Mouse (Mus musculus): ENCODE results near the gene Zfp319. TPM values are rescaled to one million over a fixed set of nuclear protein-coding genes. Genes with fewer than 3 reads are reported as not detected.
"Not testable (repeated sequence)": the region's sequence is repeated elsewhere in the genome, so short reads cannot be mapped to it uniquely, and the experiment has no call there.

Gene Zfp319
- 11.1 and 14.1 TPM in 2 replicates for polyA plus RNA-seq (2016; fragmentation: Nextera tagmentation; extraction: Ambion mirVana)

DNA sequence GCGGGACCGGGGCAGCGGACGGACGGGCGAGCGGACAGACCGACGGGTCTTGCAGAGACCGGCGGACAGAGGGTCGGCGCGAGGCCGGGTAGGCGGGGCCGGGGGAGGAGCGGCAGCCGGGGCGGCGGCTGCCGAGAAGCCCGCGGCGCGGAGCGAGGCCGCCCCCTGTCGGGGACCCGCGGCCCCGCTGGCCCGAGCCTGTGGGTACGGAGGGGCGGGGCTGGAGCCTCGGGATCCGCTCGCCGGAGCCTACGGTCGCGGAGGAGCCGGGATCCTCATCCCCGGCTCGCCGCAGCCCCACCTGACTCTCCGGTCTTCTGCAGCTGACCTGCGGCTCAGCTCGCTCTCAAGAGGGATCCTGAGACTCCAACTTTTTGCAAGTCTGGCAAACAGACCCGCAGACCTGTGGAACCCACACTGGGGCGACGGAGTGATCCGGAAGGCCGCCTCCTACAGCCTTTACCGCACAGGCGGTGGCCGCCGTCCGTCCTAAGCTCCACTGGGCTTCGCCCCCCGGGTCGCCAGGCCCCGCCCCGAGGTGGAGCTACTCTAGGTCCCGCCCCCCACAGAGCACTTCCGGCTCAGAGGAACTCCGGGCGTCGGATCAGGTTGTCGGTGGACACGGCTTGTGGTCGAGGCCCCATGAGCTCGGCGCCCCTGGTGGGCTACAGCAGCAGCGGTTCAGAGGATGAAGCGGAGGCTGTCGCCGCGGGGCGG lies at the start of gene Zfp319, which contains the start of gene Usb1:
Gene Zfp319 (minus strand): TSS at position 231 of the 717 bp plus-strand sequence.
Gene Usb1 (plus strand): TSS at position 565 of the 717 bp plus-strand sequence.
- whole genome bisulfite sequencing = under 1% methylated on average over 76 of the region's 80 CpGs
- Histone ChIP-seq H3K27me3 (ENCODE audit: low read depth, poor library complexity, severe bottlenecking) (0 out of 2 replicates have a peak, but pooled peaks cover 8% of the 10 kb centered on the region), H3K9me3 (replicated peaks) (no peaks in the 10 kb centered on the region), H3K36me3 (peaks cover 46% of the 10 kb centered on the region), H3K4me1 (peaks cover 26% of the 10 kb centered on the region), H3K4me3 (peak within 1 kb of the TSS; percentile 91), H3K27ac (replicated peaks) (peak within 1 kb of the TSS; percentile 97)
- DNase-seq (ENCODE audit: low spot score) = peak; percentile 97

DNA sequence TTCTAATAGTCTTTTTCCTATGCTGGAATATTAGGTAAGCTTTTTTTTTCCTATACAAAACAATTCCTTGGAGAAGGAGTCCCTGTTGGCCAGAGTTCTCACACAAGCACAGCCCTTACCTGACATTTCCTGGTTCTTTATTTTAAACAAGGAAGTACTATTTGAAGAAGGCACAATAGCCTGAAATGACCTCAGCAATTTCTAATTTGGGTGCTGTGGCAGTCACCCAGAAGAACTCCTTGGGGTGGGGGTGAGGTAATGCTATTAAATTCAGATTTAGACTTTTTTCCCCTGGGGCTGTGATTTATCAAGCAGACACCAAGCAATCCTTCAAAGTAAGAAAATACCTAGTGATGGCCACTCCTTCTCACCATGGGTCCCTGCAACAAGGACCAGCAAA lies 49.2 kb upstream of the Zfp319 start:
- DNase-seq (ENCODE audit: low spot score) = no peak
- H3K36me3 ChIP-seq = no peaks in the 10 kb centered on the region
- H3K27me3 ChIP-seq (ENCODE audit: low read depth, poor library complexity, severe bottlenecking) = no peaks in the 10 kb centered on the region
- peaks cover 4% of the 10 kb centered on the region; the same call in 1 of the 2 replicates for H3K4me1 ChIP-seq
- no peaks in the 10 kb centered on the region for H3K9me3 ChIP-seq (replicated peaks)
- H3K27ac ChIP-seq (replicated peaks) = no peak overlapping the region
- no peak overlapping the region for H3K4me3 ChIP-seq

DNA sequence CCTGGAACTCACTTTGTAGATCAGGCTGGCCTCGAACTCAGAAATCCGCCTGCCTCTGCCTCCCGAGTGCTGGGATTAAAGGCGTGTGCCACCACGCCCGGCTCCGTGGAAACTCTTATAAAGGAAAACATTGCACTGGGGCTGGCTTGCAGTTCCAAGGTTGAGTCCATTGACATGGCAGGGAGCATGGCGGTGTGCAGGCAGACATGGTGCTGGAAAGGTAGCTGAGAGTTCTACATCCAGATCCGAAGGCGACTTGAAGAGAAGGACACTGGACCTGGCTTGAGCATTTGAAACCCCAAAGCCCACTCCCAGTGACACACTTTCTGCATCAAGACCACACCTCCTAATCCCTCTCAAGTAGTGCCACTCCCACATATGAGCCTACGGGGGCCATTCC lies 47.2 kb upstream of the Zfp319 start:
- H3K36me3 ChIP-seq; H3K27me3 ChIP-seq (ENCODE audit: low read depth, poor library complexity, severe bottlenecking); H3K4me3 ChIP-seq; H3K9me3 ChIP-seq (replicated peaks); H3K27ac ChIP-seq (replicated peaks); H3K4me1 ChIP-seq; DNase-seq (ENCODE audit: low spot score): not testable (repeated sequence)
- 94% methylated on average over 11 of the region's 11 CpGs for WGBS

DNA sequence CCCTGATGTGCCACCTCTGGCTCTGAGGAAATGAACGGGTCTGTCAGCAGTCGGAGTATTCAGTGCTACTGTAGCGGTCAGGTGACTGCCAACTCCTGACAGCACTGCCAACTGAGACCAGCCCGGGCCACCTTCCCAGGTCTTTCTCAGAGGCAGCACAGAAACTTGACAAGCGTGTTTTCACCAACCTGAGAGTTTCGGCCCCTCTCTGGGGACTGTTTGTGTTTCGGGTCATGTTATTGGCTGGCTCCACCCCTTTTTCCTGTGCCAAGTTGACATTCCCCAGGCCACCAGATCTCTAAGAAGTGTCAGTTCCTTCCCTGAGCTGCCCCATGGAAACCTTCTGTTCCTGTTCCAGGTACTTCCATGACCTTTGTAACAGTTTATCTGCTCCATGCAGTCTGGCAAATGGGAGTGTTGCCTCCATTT lies 46.1 kb upstream of the Zfp319 start:
- 67% methylated on average over 7 of the region's 7 CpGs for WGBS
- Histone ChIP-seq H3K4me3 (no peak overlapping the region), H3K27ac (replicated peaks) (no peak overlapping the region), H3K27me3 (ENCODE audit: low read depth, poor library complexity, severe bottlenecking) (no peaks in the 10 kb centered on the region), H3K4me1 (peaks cover 4% of the 10 kb centered on the region; the same call in 1 of the 2 replicates), H3K36me3 (peaks cover 19% of the 10 kb centered on the region), H3K9me3 (replicated peaks) (no peaks in the 10 kb centered on the region)
- DNase-seq (ENCODE audit: low spot score) = no peak

- DNase-seq (ENCODE audit: low spot score) = no peak
- H3K27me3 ChIP-seq (ENCODE audit: low read depth, poor library complexity, severe bottlenecking) = no peaks in the 10 kb centered on the region
- no peaks in the 10 kb centered on the region for H3K9me3 ChIP-seq (replicated peaks)
- H3K4me1 ChIP-seq = peaks cover 4% of the 10 kb centered on the region; the same call in 1 of the 2 replicates
- H3K4me3 ChIP-seq = no peak overlapping the region
- no peak overlapping the region for H3K27ac ChIP-seq (replicated peaks)
- peaks cover 27% of the 10 kb centered on the region for H3K36me3 ChIP-seq
- 85% methylated on average over 4 of the region's 4 CpGs for WGBS
These were observed 45.4 kb upstream of the Zfp319 start for GRCm38 (mm10) chr8:95377101-95377500.

- H3K27me3 ChIP-seq (ENCODE audit: low read depth, poor library complexity, severe bottlenecking) = no peaks in the 10 kb centered on the region
- WGBS = 84% methylated on average over 12 of the region's 12 CpGs
- no peak overlapping the region for H3K27ac ChIP-seq (replicated peaks)
- H3K36me3 ChIP-seq = peaks cover 34% of the 10 kb centered on the region
- no peak overlapping the region for H3K4me3 ChIP-seq
- no peak for DNase-seq (ENCODE audit: low spot score)
- no peaks in the 10 kb centered on the region for H3K9me3 ChIP-seq (replicated peaks)
- H3K4me1 ChIP-seq = peaks cover 4% of the 10 kb centered on the region; the same call in 1 of the 2 replicates
These were observed 44.7 kb upstream of the Zfp319 start for GRCm38 (mm10) chr8:95376309-95376999.

DNA sequence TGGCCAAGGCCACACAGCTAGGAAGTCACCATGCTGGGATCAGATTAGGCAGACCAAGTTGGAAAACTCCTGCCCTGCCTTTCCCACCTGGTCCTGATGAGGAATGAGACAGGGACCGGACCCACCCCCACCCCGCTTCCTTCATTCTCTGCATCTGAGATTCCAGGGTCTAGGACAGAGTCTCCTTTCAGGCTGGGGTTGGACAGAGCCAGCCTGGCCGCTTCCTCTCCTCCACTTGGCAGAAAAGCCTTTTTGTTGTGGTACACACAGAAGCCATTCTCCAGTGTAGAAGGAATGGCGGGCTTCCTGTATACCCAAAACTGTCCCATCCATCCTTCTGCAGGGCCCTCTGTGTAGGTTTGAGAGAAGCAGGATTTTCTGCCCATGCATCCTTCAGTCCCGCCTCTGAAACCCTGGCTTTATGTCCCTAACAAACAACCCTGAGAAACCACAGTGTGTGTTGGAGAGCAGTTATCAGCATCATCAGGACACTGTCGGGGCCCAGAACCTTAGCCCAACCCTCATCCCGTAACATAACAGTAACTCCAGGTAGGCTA lies 43.7 kb upstream of the Zfp319 start:
- no peak for DNase-seq (ENCODE audit: low spot score)
- Histone ChIP-seq H3K36me3 (peaks cover 44% of the 10 kb centered on the region), H3K27ac (replicated peaks) (no peak overlapping the region), H3K27me3 (ENCODE audit: low read depth, poor library complexity, severe bottlenecking) (no peaks in the 10 kb centered on the region), H3K4me3 (no peak overlapping the region), H3K9me3 (replicated peaks) (no peaks in the 10 kb centered on the region), H3K4me1 (peaks cover 4% of the 10 kb centered on the region; the same call in 1 of the 2 replicates)
- 85% methylated on average over 7 of the region's 7 CpGs for WGBS

DNA sequence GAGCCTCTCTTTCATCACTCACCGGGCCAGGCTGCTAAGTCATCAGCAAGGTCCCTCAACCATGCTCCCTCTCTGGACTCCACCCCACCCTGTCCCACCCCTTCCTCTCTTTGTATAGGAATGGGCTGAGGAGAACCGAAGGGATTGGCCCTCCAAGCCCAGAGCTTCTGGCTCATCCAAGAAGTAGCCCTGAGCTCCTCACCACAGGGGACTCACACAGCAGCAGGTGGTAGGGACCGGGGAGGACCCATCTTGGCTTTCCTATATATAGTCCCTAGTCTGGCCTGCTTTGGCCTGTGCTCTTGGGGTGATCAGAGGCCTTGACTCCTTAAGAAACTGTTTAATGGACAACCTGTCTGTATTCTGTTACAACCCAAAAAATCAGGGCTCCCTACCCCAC lies 42.7 kb upstream of the Zfp319 start:
- WGBS = 88% methylated on average over 3 of the region's 3 CpGs
- DNase-seq (ENCODE audit: low spot score) = no peak
- Histone ChIP-seq H3K36me3 (peaks cover 54% of the 10 kb centered on the region), H3K27me3 (ENCODE audit: low read depth, poor library complexity, severe bottlenecking) (no peaks in the 10 kb centered on the region), H3K4me1 (peaks cover 5% of the 10 kb centered on the region), H3K4me3 (no peak overlapping the region), H3K9me3 (replicated peaks) (no peaks in the 10 kb centered on the region), H3K27ac (replicated peaks) (no peak overlapping the region)

DNA sequence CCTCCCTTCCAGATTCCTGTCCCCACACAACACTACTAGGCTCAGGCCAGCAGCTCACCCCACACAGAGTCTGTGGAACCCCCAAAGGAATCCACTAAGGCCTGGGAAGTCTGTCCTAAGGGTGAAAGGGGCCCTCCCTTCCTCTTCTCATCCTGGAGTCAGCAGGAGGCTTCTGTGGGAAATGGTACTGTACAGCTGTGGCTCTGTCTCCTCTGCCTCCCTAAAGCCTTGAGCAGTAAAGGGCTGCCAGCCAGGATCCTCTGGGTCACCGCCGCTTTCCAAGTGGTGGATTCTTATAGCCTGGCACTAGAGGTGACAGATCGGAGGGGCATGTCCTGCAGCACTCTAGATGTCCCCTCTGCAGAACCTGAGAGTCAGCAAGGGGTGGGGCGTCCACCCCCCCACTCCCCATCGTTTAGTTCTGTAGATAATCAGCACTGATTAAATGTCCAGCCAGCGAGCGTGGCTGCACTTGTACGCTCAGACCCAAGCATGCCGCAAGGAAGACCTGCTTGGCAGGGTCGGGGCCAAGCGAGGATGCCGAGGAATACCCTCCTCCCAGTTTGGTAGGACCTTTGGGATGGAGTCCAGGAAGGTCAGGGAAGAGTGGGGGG lies 41.7 kb upstream of the Zfp319 start:
- no peak for DNase-seq (ENCODE audit: low spot score)
- 91% methylated on average over 12 of the region's 12 CpGs for WGBS
- Histone ChIP-seq H3K4me1 (peaks cover 11% of the 10 kb centered on the region), H3K4me3 (no peak overlapping the region), H3K36me3 (peaks cover 63% of the 10 kb centered on the region), H3K27ac (replicated peaks) (no peak overlapping the region), H3K27me3 (ENCODE audit: low read depth, poor library complexity, severe bottlenecking) (no peaks in the 10 kb centered on the region), H3K9me3 (replicated peaks) (no peaks in the 10 kb centered on the region)

- Histone ChIP-seq H3K27me3 (ENCODE audit: low read depth, poor library complexity, severe bottlenecking) (no peaks in the 10 kb centered on the region), H3K4me1 (peaks cover 7% of the 10 kb centered on the region), H3K27ac (replicated peaks) (no peak overlapping the region; the same call in 1 of the 2 replicates), H3K9me3 (replicated peaks) (no peaks in the 10 kb centered on the region), H3K36me3 (peaks cover 84% of the 10 kb centered on the region), H3K4me3 (no peak overlapping the region)
- peak; percentile 27 for DNase-seq (ENCODE audit: low spot score)
- 53% methylated on average over 20 of the region's 20 CpGs for WGBS
These were observed 38.0 kb upstream of the Zfp319 start for GRCm38 (mm10) chr8:95369581-95370326.

- Histone ChIP-seq H3K9me3 (replicated peaks) (no peaks in the 10 kb centered on the region), H3K27me3 (ENCODE audit: low read depth, poor library complexity, severe bottlenecking) (no peaks in the 10 kb centered on the region), H3K4me3 (no peak overlapping the region), H3K36me3 (peaks cover 29% of the 10 kb centered on the region), H3K27ac (replicated peaks) (no peak overlapping the region), H3K4me1 (peaks cover 26% of the 10 kb centered on the region)
- DNase-seq (ENCODE audit: low spot score) = no peak
- 96% methylated on average over 2 of the region's 2 CpGs for WGBS
These were observed 32.1 kb upstream of the Zfp319 start for GRCm38 (mm10) chr8:95363849-95364248.

- H3K4me3 ChIP-seq = no peak overlapping the region
- no peak overlapping the region for H3K27ac ChIP-seq (replicated peaks)
- H3K4me1 ChIP-seq = peaks cover 34% of the 10 kb centered on the region
- 84% methylated on average over 6 of the region's 6 CpGs for WGBS
- no peaks in the 10 kb centered on the region for H3K27me3 ChIP-seq (ENCODE audit: low read depth, poor library complexity, severe bottlenecking)
- no peaks in the 10 kb centered on the region for H3K9me3 ChIP-seq (replicated peaks)
- no peak for DNase-seq (ENCODE audit: low spot score)
- peaks cover 15% of the 10 kb centered on the region for H3K36me3 ChIP-seq
These were observed 30.5 kb upstream of the Zfp319 start for GRCm38 (mm10) chr8:95362272-95362671.

Data from midbrain, embryonic 10.5 days (tissue).